Mouse (Mus musculus) left cerebral cortex, adult 2 months (tissue): ENCODE results near the gene Clba1. TPM values are rescaled to one million over a fixed set of nuclear protein-coding genes. Genes with fewer than 3 reads are reported as not detected.

Experiments used
- DNase-seq, 2 experiments: peaks; one replicate each; pipeline ENCODE4 v3.0.0; 2021 to 2022; ENCODE audit warnings: low spot score in 2 of 2, mixed read lengths in 1 of 2; ENCODE audit errors: extremely low spot score in 1 of 2
- H3K27ac ChIP-seq: fragments of 200-600 bp; 2 replicates; pipeline ENCODE4 v1.8.1; 2022
- H3K4me3 ChIP-seq: fragments of 200-600 bp; 2 replicates; pipeline ENCODE4 v1.8.1; 2022
- CTCF ChIP-seq: fragments of 200-600 bp; IDR thresholded peaks from 2 replicates; pipeline ENCODE4 v1.8.1; 2022; ENCODE audit warnings: antibody characterized with exemption, mild to moderate bottlenecking, moderate library complexity
- intact Hi-C: fragments of 180-260 bp; cut with DNase I; formaldehyde crosslinking; loops from one replicate; pipeline ENCODE4 v1.15.1; 2025
- total RNA-seq, 2 experiments: library from RNA; stranded (reverse); gene quantifications; 2 replicates each; pipeline ENCODE4 v1.2.3; 2021

Gene Clba1
- total RNA-seq, 2 experiments from 2014 or later = 15.7 to 18.6 TPM

DNA sequence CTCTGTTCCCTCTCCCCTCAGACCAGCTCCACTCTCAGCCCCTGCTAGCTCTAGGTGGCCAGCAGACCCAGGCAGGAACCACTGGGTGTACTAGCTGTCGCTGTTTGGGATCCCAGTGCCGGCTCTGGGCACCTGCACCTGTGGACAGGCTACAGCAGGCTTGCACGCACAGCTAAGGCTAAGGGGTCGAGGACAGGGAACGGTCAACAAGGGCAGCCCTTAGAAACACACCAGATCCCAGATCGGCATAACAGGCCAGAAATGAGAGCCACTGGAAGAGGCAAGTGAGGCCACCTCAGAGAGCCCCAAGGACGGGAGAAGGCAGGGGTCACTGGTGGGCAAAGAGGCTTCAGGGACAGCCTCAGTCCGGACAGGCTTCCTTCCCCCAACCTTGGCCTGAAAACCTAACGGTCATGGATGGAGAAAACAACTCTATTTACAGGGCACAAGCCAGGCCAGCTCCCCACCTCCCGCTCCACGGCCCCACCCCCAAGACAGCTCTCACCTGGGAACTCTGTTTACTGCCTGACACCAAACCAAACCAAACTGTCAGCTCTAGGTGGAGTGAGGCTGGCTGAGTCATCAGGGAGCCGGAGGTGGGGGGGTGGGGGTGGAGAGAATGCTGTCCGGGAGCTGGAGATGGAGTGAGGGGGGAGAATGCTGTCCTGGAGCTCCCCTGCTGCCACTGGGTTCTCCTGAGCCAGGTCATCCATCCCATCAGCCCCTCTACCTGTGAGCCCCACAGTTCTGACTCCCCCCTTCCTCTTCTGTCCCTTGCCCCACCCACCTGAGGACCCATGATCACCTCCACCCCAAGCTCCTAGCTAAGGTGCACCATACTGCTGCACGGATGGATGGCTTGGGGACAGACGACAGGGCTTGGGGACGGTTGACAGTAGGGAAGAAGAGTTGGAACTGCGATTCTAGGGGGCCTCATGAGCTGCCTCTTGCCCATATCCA, 11.9 kb upstream of the Clba1 start:
- H3K4me3 ChIP-seq = no peak overlapping the region

DNA sequence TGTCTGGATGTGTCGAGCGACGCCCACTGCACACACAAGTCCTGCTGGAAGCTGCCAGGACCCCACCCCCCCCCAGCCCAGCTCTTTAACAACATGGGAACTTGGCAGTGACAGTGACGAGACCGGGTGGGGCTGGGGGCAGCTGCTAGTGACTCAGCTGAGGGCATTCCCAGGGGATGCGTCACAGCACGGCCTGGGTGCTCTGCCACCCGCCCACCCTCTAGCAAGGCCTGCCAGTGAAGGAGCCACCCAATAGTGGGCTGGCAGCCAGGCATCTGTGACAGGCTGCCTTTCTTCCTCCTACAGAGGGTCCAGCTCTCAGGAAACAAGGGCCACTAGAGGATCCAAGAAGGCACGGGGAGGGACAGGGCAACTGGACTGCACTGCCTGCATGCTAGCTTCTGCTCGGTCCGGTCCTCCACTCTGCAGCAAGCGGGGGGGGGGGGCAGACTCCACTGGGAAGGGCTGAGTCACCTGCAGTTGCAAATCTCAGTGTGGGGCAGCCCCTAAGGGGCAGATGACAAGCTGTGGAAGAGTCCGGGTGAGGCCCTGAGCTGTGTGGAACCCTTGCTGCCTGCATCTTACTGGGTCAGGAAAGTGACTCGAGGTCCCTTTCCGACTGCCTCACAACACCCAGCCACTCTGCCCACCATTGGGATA, 10.9 kb upstream of the Clba1 start:
- intact Hi-C loops = no loop called here
- Histone ChIP-seq H3K27ac (no peak overlapping the region), H3K4me3 (no peak overlapping the region)
- peak; percentile 69 for DNase-seq
- TF ChIP-seq CTCF = no peak

More for the DNA sequence above, 11.9 kb upstream of the Clba1 start:
- no peak overlapping the region for H3K27ac ChIP-seq
- intact Hi-C loops = no loop called here
- DNase-seq = no peak
- TF ChIP-seq CTCF = no peak

DNA sequence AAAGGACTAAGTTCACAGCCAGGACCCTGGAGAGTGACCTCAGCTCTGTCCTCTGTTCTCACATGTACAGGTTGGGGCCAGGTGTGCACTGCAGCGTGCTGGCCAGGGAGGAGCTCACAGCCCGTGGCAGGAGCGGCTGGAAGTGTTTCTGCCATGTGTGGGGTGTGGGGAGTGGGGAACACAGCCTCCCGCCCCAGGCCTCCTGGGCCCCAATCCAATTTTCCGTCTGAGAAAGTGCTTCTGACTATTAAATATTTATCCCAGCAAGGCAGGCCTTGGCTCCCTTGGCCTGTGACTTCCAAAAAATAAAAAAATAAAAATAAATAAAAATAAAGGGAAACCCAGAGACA, 10.4 kb upstream of the Clba1 start:
- H3K4me3 ChIP-seq = no peak overlapping the region
- TF ChIP-seq CTCF = no peak
- no peak for DNase-seq
- intact Hi-C loops = no loop called here
- no peak overlapping the region for H3K27ac ChIP-seq

DNA sequence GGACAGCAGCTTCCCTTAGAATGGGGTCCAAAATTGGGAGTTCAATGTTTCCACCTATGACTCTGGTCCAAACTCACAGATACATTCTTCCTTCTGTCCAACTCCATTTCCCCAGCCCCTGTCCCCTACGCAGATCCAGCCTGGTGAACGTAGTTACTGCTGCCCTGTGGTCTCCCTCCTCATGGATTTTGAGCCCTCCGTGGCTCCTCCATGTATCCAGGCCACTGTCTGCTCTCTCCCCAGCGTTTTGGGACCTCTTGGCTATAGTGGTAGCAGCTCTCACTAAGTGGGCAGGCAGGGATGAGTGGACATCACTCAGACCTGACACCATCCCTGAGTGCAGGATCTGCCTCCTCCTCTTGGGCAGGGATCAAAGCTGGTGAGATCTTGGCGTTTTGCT, 10.0 kb upstream of the Clba1 start:
- TF ChIP-seq CTCF = no peak
- no peak overlapping the region for H3K4me3 ChIP-seq
- intact Hi-C loops = no loop called here
- no peak for DNase-seq
- H3K27ac ChIP-seq = no peak overlapping the region

DNA sequence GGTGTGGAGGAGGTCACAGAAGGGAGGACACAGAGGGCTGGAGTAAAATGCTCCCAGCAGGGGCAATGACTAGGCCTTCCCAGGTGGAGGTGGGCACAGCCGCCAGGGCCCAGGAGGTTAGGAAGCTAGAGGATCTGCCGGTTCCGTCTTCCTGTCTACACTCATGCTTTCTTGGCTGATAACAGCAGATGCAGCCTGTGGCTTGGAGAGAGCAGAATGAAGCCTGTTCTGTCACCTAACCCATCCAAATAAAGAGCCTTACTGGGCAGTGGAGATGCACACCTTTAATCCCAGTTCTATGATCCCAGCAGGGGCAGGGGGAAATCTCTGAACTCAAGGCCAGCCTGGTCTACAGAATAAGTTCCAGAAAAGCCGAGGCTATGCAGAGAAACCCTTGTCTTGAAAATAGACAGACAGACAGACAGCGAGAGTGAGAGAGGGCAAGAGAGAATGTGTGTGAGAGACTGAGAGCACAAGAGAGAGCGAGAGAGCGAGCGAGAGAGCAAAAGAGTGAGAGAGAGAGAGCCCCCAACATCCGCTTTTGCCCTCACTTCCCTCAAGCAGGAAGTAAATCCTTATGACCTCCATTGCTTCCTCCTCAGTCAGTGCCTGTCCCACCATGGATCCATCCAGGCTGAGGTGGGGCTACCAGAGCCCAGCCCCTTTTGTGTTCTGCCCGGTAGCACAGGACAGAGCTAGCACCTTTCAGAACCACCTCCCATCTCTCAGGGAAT, 9.3 kb upstream of the Clba1 start:
- no peak overlapping the region for H3K4me3 ChIP-seq

DNA sequence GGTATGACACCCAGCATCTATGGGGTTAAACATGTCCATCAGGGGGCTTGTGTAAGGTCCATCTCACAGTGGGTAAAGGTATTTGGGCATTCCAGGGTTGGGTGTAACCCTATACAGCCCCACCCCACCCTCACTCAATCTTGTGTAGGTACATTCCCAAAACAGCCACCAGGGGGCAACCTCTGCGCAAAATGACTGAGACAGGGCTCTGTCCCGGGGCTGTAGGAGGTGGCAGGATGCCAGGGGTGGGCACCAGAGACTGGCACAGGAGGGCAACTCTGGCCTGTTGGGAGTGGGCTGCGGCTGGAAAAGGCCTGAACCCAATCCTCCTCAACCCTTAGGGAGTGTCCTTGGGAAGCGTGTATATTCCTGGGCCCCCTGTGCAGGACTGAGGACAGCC, 8.3 kb upstream of the Clba1 start:
- intact Hi-C loops = loop anchor here (2.0 kb wide), 1 partner anchor 44 kb away; no protein-coding TSS in a partner anchor
- TF ChIP-seq CTCF = peak; percentile 92
- DNase-seq = peak; percentile 65 to 69

More for the DNA sequence above, 9.3 kb upstream of the Clba1 start:
- no peak overlapping the region for H3K27ac ChIP-seq
- no peak for TF ChIP-seq CTCF
- no peak for DNase-seq
- intact Hi-C loops = no loop called here

DNA sequence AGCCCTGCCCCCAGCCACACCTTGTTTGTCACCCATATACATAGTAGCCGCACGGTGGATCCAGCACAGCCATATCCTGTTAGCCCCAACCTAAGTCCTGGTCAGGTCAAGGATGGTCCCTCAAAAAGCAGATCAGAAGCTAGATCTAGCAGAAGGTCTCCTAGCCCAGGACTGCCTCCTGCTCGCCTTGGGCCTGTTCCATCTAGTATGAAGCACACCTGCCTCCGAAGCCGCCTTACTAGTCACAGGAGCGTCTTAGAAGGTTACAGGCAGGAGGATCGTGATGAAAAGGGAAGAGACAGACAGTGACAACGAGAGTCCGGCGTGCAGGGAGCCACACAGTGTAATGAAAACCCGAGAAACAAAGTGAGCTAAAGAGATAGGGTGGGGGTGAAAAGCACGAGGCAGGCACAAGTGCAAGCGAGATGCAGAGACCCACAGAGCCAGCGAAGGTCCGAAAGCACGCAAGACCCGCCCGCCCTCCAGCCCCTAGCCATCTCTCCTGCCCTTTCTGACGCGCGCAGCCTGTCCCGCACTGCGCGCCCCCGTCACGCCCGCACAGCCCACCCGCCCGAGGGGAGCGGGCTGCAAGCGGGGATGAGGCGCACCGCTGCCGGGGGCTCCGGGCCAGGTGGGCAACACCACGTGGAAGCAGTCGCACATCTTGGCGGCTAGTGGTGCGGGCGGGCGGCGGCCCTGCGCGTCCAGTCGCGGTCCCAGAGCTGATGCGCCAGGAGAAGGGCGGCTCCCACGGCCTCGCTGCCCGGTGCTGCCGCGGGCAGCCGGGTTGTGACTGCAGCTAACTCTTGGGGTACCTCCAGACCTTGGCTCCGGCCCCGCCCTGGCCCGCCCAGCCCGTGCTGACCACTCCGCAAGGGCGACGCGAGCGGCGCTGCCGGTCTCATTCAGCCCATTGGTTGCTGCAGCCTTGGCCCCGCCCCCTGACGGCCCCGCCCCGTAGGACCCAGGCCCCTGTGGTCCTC, 6.6 kb upstream of the Clba1 start, which contains the start of gene Ahnak2:
Gene Ahnak2 (minus strand): TSS at position 794 of the 983 bp plus-strand sequence.
- no peak for DNase-seq
- H3K4me3 ChIP-seq = peak within 1 kb of the TSS; percentile 68
- TF ChIP-seq CTCF = no peak
- intact Hi-C loops = loop anchor here (2.0 kb wide), 1 partner anchor 43 kb away; no protein-coding TSS in a partner anchor
- H3K27ac ChIP-seq = no peak within 1 kb of the TSS

More for the DNA sequence above, 8.3 kb upstream of the Clba1 start:
- H3K4me3 ChIP-seq = no peak overlapping the region
- no peak overlapping the region for H3K27ac ChIP-seq

DNA sequence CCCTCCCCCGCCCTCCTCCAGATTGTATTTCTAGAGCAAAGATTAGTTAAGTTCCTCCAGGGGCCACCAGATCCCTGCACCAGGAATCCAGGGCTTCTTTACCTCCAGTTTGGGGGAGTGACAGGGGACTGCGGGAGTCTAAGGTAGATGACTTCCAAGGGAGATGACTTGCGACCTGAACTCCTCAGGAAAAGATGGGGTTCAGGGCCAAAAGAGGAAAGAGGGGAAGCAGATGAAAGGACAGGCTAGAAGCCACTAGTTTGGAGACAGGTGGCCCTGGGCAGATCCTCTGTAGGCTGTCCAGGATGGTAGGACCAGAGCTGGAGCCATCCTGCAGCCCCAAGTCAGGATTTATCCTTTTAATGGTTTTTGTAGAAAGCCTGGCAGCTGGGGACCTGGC, 5.8 kb upstream of the Clba1 start:
- intact Hi-C loops = no loop called here
- no peak overlapping the region for H3K4me3 ChIP-seq

DNA sequence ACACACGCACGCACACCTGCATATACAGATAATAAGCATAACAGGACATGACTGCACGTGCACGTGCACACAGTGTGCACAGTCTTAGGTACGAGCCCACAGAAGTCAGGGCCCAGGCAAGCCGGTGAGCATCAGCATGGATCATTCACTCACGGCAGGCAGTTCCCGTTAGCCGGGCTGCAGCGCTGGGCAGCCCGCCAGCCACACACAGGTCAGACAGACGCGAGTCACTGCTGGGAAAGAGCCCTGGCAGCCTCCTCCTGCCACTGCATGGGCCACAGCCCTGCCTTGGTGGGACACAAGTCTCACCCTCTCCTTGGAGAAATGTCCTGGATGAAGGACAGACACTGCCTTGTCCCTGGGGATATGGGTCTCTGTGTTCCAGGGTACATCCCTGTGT, 4.7 kb upstream of the Clba1 start:
- H3K4me3 ChIP-seq = no peak overlapping the region
- no peak for DNase-seq
- no peak overlapping the region for H3K27ac ChIP-seq
- no peak for TF ChIP-seq CTCF
- intact Hi-C loops = no loop called here

More for the DNA sequence above, 5.8 kb upstream of the Clba1 start:
- no peak for TF ChIP-seq CTCF
- no peak overlapping the region for H3K27ac ChIP-seq
- no peak for DNase-seq

DNA sequence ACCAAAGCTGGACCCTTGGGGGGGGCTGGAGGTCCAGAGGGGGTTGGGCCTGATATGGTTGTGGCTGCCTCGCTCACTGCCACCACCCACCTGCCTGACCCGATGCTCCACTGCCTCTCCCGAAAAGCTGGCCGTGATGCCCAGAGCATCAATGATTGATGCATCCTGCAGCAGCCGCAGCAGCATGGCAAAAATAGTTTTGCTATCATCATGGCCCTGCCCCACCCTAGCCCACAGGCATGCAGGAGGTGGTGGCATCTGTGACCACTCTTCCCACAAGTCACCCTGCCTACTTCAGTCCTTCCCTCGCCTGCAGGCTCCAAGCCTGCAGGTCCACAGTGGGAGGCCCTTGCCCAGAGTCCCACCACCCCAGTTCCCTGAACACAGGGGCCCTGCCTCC, 2.7 kb upstream of the Clba1 start:
- intact Hi-C loops = loop anchor here (5.0 kb wide), 1 partner anchor 59 kb away; no protein-coding TSS in a partner anchor
- Histone ChIP-seq H3K4me3 (no peak overlapping the region), H3K27ac (no peak overlapping the region)
- no peak for TF ChIP-seq CTCF
- DNase-seq = no peak
